Comparison of ENCODE assay signal across 21 mouse cellular contexts in genomic region chr12:56687640-56688481, GRCm38 (mm10). TPM values are rescaled to one million over a fixed set of nuclear protein-coding genes. Genes with fewer than 3 reads are reported as not detected.
A peak's percentile ranks its signal among the peaks of the same experiment; 100 is the strongest.
DNase-seq lines count a peak whose midpoint lies in the region; ATAC-seq lines count a peak whose summit lies in the region.
"Had no signal": no experiment of that assay in that cellular context is flagged by ENCODE, and none has a peak within 500 bp of the region (broad histone marks: within the 10 kb centered on the region; RNA-seq: fewer than 3 reads in every experiment).

No protein-coding gene starts in this region.

- no peak overlapping the region for H3K9ac ChIP-seq in kidney, embryonic 15.5 days
- H3K9ac ChIP-seq in neural tube, embryonic 15.5 days (replicated peaks): no peak overlapping the region
- H3K9ac ChIP-seq: embryonic facial prominence, embryonic 12.5 days; heart, embryonic 12.5 days; hindbrain, embryonic 15.5 days had no signal

- H3K27me3 ChIP-seq in kidney, embryonic 15.5 days: peaks cover 98% of the 10 kb centered on the region
- H3K27me3 ChIP-seq in neural tube, embryonic 15.5 days (replicated peaks): peaks cover 95% of the 10 kb centered on the region

- H3K9me3 ChIP-seq in kidney, embryonic 15.5 days (replicated peaks): 0 out of 2 replicates have a peak, but pooled peaks cover 3% of the 10 kb centered on the region
- H3K9me3 ChIP-seq in neural tube, embryonic 15.5 days (replicated peaks): 0 out of 2 replicates have a peak, but pooled peaks cover 3% of the 10 kb centered on the region
- H3K9me3 ChIP-seq: embryonic facial prominence, embryonic 12.5 days; G1E; heart, embryonic 12.5 days; hindbrain, embryonic 10.5 days; hindbrain, embryonic 15.5 days had no signal

- no peak overlapping the region for H3K4me3 ChIP-seq in kidney, embryonic 15.5 days (replicated peaks)
- no peak overlapping the region for H3K4me3 ChIP-seq in neural tube, embryonic 15.5 days (replicated peaks)
- H3K4me3 ChIP-seq: embryonic facial prominence, embryonic 12.5 days; gastrocnemius, adult 2 months; heart, embryonic 12.5 days; hindbrain, embryonic 10.5 days; hindbrain, embryonic 15.5 days had no signal

- H3K36me3 ChIP-seq in kidney, embryonic 15.5 days: no peaks in the 10 kb centered on the region
- H3K36me3 ChIP-seq in neural tube, embryonic 15.5 days: no peaks in the 10 kb centered on the region
- H3K36me3 ChIP-seq: embryonic facial prominence, embryonic 12.5 days; G1E; heart, embryonic 12.5 days; hindbrain, embryonic 10.5 days; hindbrain, embryonic 15.5 days had no signal

- DNase-seq in embryo, embryonic 10.5 days (ENCODE audit: low spot score): peak; percentile 51
- no peak for DNase-seq in embryo, embryonic 9.5 days (ENCODE audit: extremely low spot score)
- DNase-seq in kidney, adult 18-20 months: peak; percentile 18
- peak; percentile 51 for DNase-seq in neural tube, embryonic 10.5 days (ENCODE audit: extremely low spot score, low spot score)
- DNase-seq in frontal cortex, postnatal 36 days (ENCODE audit: low spot score in 2 of 2): no peak
- DNase-seq: adrenal gland, adult 8-10 months; B cell, adult 2 months; cerebellum, adult 11-12 months; cerebellum, adult 9-10 months; cerebellum, postnatal 36 days; gastrocnemius, adult 2 months; gastrocnemius, postnatal 25 days had no signal

- no peak overlapping the region for H3K4me2 ChIP-seq in kidney, embryonic 15.5 days
- H3K4me2 ChIP-seq in neural tube, embryonic 15.5 days: no peak overlapping the region
- H3K4me2 ChIP-seq: embryonic facial prominence, embryonic 12.5 days; heart, embryonic 12.5 days; hindbrain, embryonic 15.5 days had no signal

- peaks cover 24% of the 10 kb centered on the region for H3K4me1 ChIP-seq in kidney, embryonic 15.5 days
- no peaks in the 10 kb centered on the region; the same call in none of the 2 replicates for H3K4me1 ChIP-seq in neural tube, embryonic 15.5 days

- 6% methylated on average over 15 of the region's 15 CpGs for WGBS in kidney, embryonic 15.5 days
- 4% methylated on average over 15 of the region's 15 CpGs for WGBS in neural tube, embryonic 15.5 days

- ATAC-seq in kidney, embryonic 15.5 days (replicated peaks; ENCODE audit: low FRiP score): no peak
- ATAC-seq in neural tube, embryonic 15.5 days (ENCODE audit: low FRiP score): no peak
- ATAC-seq: CD4-positive, CD25-positive, alpha-beta regulatory T cell, adult 4 months; forebrain, embryonic 16.5 days had no signal

- no peak overlapping the region for H3K27ac ChIP-seq in kidney, embryonic 15.5 days
- H3K27ac ChIP-seq in neural tube, embryonic 15.5 days (replicated peaks): no peak overlapping the region
- H3K27ac ChIP-seq: embryonic facial prominence, embryonic 12.5 days; gastrocnemius, adult 2 months; hindbrain, embryonic 10.5 days; hindbrain, embryonic 15.5 days had no signal

RNA-seq across cellular contexts. Expression of gene Pax9, which starts 3.7 kb away (rescaled TPM):
- polyA plus RNA-seq in kidney, embryonic 15.5 days (2015; fragmentation: Nextera tagmentation; extraction: Ambion mirVana): 0.13 and 0.14 TPM in 2 replicates
- polyA plus RNA-seq in neural tube, embryonic 15.5 days (2015; fragmentation: Nextera tagmentation; extraction: Ambion mirVana): 0.35 and 3.5 TPM in 2 replicates
- polyA plus RNA-seq: forebrain, embryonic 16.5 days; hindbrain, embryonic 15.5 days had no signal

Comparison
In these comparisons a context has a peak if more than half of its experiments do, and no peak if none do; other contexts are left out.
1. DNase-seq: peak in embryo, embryonic 10.5 days (single experiment), kidney, adult 18-20 months (single experiment) and neural tube, embryonic 10.5 days (single experiment); none in embryo, embryonic 9.5 days (single experiment) and frontal cortex, postnatal 36 days (0 of 2).